Mouse (Mus musculus) MEL (cell line): ENCODE data around the gene Gm10964. TPM values are rescaled to one million over a fixed set of nuclear protein-coding genes. Genes with fewer than 3 reads are reported as not detected.
A peak's percentile ranks its signal among the peaks of the same experiment; 100 is the strongest.

Source experiments
- DNase-seq: peaks from one replicate; pipeline ENCODE4 v3.0.0; 2011; ENCODE audit warnings: low read depth, low spot score
- H3K27ac ChIP-seq: 2 replicates; pipeline ENCODE4 v1.5.1; 2012; ENCODE audit warnings: low read depth, mild to moderate bottlenecking, control low read depth, low read length, moderate library complexity; ENCODE audit not compliant: control insufficient read depth
- H3K27me3 ChIP-seq, 2 experiments: fragments of 150-350 bp in 1 of 2; sonication (generic) in 1 of 2; 2 replicates each; pipeline ENCODE4 v1.6.1; 2012; ENCODE audit warnings: low read length in 2 of 2, mild to moderate bottlenecking in 2 of 2, improper control_type of control experiment in 1 of 2, moderate library complexity in 1 of 2; ENCODE audit not compliant: insufficient read depth in 2 of 2, control insufficient read depth in 1 of 2
- H3K36me3 ChIP-seq, 2 experiments: 2 replicates each; pipeline ENCODE4 v1.6.1; 2012 to 2014; ENCODE audit warnings: low read length in 2 of 2, improper control_type of control experiment in 1 of 2, inconsistent platforms in 1 of 2, mild to moderate bottlenecking in 1 of 2; ENCODE audit not compliant: insufficient read depth in 2 of 2, control insufficient read depth in 1 of 2
- H3K4me1 ChIP-seq, 2 experiments: fragments of 150-350 bp in 1 of 2; sonication (generic) in 1 of 2; 2 replicates each; pipeline ENCODE4 v1.6.1; 2012; ENCODE audit warnings: low read length in 2 of 2, improper control_type of control experiment in 1 of 2, mild to moderate bottlenecking in 1 of 2; ENCODE audit not compliant: insufficient read depth in 2 of 2, control insufficient read depth in 1 of 2
- H3K4me3 ChIP-seq, 2 experiments: fragments of 150-350 bp in 1 of 2; sonication (generic) in 1 of 2; 2 replicates each; pipeline ENCODE4 v1.5.1; 2012; ENCODE audit warnings: low read depth in 2 of 2, low read length in 2 of 2, mild to moderate bottlenecking in 2 of 2, moderate library complexity in 2 of 2, control low read depth in 1 of 2, improper control_type of control experiment in 1 of 2; ENCODE audit not compliant: control insufficient read depth in 1 of 2, insufficient read depth in 1 of 2
- H3K79me2 ChIP-seq: 2 replicates; pipeline ENCODE4 v1.6.1; 2012; ENCODE audit warnings: mild to moderate bottlenecking, low read length, moderate library complexity; ENCODE audit not compliant: control insufficient read depth, poor library complexity, insufficient read depth
- H3K9ac ChIP-seq: 2 replicates; pipeline ENCODE4 v1.6.1; 2012; ENCODE audit warnings: low read depth, mild to moderate bottlenecking, control low read depth, low read length, moderate library complexity; ENCODE audit not compliant: control insufficient read depth, poor library complexity, severe bottlenecking
- H3K9me3 ChIP-seq: fragments of 150-350 bp; sonication (generic); replicated peaks from 2 replicates; pipeline ENCODE4 v1.6.1; 2012; ENCODE audit warnings: mild to moderate bottlenecking, low read length, improper control_type of control experiment, moderate library complexity; ENCODE audit not compliant: insufficient read depth
- BHLHE40 ChIP-seq: IDR thresholded peaks from 2 replicates; pipeline ENCODE4 v1.6.1; 2012; ENCODE audit warnings: low read depth, mild to moderate bottlenecking, inconsistent platforms, low read length, improper control_type of control experiment, borderline replicate concordance
- CTCF ChIP-seq, 3 experiments: IDR thresholded peaks in 2 of 3; conservative IDR thresholded peaks in 1 of 3; 2 replicates each; pipeline ENCODE4 v1.5.1; 2011 to 2012; ENCODE audit warnings: low read length in 3 of 3, low read depth in 2 of 3, mild to moderate bottlenecking in 2 of 3, improper control_type of control experiment in 1 of 3, inconsistent platforms in 1 of 3, mixed read lengths in 1 of 3, moderate library complexity in 1 of 3; ENCODE audit not compliant: control insufficient read depth in 1 of 3, insufficient read depth in 1 of 3, poor library complexity in 1 of 3, severe bottlenecking in 1 of 3
- E2F4 ChIP-seq: IDR thresholded peaks from 2 replicates; pipeline ENCODE4 v1.6.1; 2011; ENCODE audit warnings: low read depth, low read length, improper control_type of control experiment, borderline replicate concordance
- ELF1 ChIP-seq: IDR thresholded peaks from 2 replicates; pipeline ENCODE4 v1.6.1; 2014; ENCODE audit warnings: low read depth, mild to moderate bottlenecking, inconsistent platforms, low read length, improper control_type of control experiment, moderate library complexity
- EP300 ChIP-seq, 2 experiments: IDR thresholded peaks; 2 replicates each; pipeline ENCODE4 v1.6.1; 2011; ENCODE audit warnings: improper control_type of control experiment in 2 of 2, low read length in 2 of 2, low read depth in 1 of 2, mild to moderate bottlenecking in 1 of 2
- ETS1 ChIP-seq: IDR thresholded peaks from 2 replicates; pipeline ENCODE4 v1.6.1; 2012; ENCODE audit warnings: low read depth, mild to moderate bottlenecking, inconsistent platforms, low read length, improper control_type of control experiment, moderate library complexity
- GABPA ChIP-seq: IDR thresholded peaks from 2 replicates; pipeline ENCODE4 v1.6.1; 2012; ENCODE audit warnings: low read depth, mild to moderate bottlenecking, inconsistent platforms, low read length, improper control_type of control experiment, moderate library complexity
- GATA1 ChIP-seq: IDR thresholded peaks from 2 replicates; pipeline ENCODE4 v1.6.1; 2011; ENCODE audit warnings: low read depth, low read length, improper control_type of control experiment
- MAX ChIP-seq: IDR thresholded peaks from 2 replicates; pipeline ENCODE4 v1.6.1; 2011; ENCODE audit warnings: low read length, improper control_type of control experiment
- MAZ ChIP-seq: IDR thresholded peaks from 2 replicates; pipeline ENCODE4 v1.6.1; 2012; ENCODE audit warnings: low read depth, mild to moderate bottlenecking, inconsistent platforms, low read length, improper control_type of control experiment
- MEF2A ChIP-seq: IDR thresholded peaks from 2 replicates; pipeline ENCODE4 v1.6.1; 2014; ENCODE audit warnings: low read depth, mild to moderate bottlenecking, inconsistent platforms, low read length, improper control_type of control experiment; ENCODE audit not compliant: poor library complexity, insufficient replicate concordance, severe bottlenecking; ENCODE audit errors: extremely low read depth
- MXI1 ChIP-seq: IDR thresholded peaks from 2 replicates; pipeline ENCODE4 v1.6.1; 2011; ENCODE audit warnings: mild to moderate bottlenecking, low read depth, low read length, improper control_type of control experiment
- MYB ChIP-seq: IDR thresholded peaks from 2 replicates; pipeline ENCODE4 v1.6.1; 2011; ENCODE audit warnings: mild to moderate bottlenecking, low read depth, low read length, improper control_type of control experiment
- MYC ChIP-seq: IDR thresholded peaks from 2 replicates; pipeline ENCODE4 v1.6.1; 2011; ENCODE audit warnings: low read depth, mild to moderate bottlenecking, low read length, improper control_type of control experiment, moderate library complexity
- NELFE ChIP-seq: IDR thresholded peaks from 2 replicates; pipeline ENCODE4 v1.6.1; 2011; ENCODE audit warnings: low read depth, low read length, improper control_type of control experiment
- POLR2A ChIP-seq, 2 experiments: IDR thresholded peaks; 2 replicates each; pipeline ENCODE4 v1.6.1; 2011 to 2012; ENCODE audit warnings: low read length in 2 of 2, mild to moderate bottlenecking in 2 of 2, control low read depth in 1 of 2, improper control_type of control experiment in 1 of 2, low read depth in 1 of 2, moderate library complexity in 1 of 2; ENCODE audit not compliant: control insufficient read depth in 1 of 2, insufficient read depth in 1 of 2, poor library complexity in 1 of 2
- POLR2AphosphoS2 ChIP-seq: IDR thresholded peaks from 2 replicates; pipeline ENCODE4 v1.6.1; 2011; ENCODE audit warnings: low read length, improper control_type of control experiment
- RAD21 ChIP-seq: IDR thresholded peaks from 2 replicates; pipeline ENCODE4 v1.6.1; 2011; ENCODE audit warnings: mild to moderate bottlenecking, low read depth, low read length, improper control_type of control experiment
- SIN3A ChIP-seq: IDR thresholded peaks from 2 replicates; pipeline ENCODE4 v1.6.1; 2012; ENCODE audit warnings: low read length, improper control_type of control experiment, inconsistent platforms
- TAL1 ChIP-seq: IDR thresholded peaks from 2 replicates; pipeline ENCODE4 v1.6.1; 2012; ENCODE audit warnings: mild to moderate bottlenecking, inconsistent platforms, low read length, moderate library complexity, mixed read lengths
- TCF12 ChIP-seq: IDR thresholded peaks from 2 replicates; pipeline ENCODE4 v1.6.1; 2014; ENCODE audit warnings: low read depth, mild to moderate bottlenecking, inconsistent platforms, low read length, improper control_type of control experiment, moderate library complexity
- UBTF ChIP-seq: IDR thresholded peaks from 2 replicates; pipeline ENCODE4 v1.6.1; 2012; ENCODE audit warnings: low read depth, mild to moderate bottlenecking, inconsistent platforms, low read length, improper control_type of control experiment, moderate library complexity, borderline replicate concordance; ENCODE audit not compliant: insufficient read depth
- USF1 ChIP-seq: IDR thresholded peaks from 2 replicates; pipeline ENCODE4 v1.6.1; 2014; ENCODE audit warnings: low read depth, mild to moderate bottlenecking, inconsistent platforms, low read length, improper control_type of control experiment, moderate library complexity
- polyA plus RNA-seq, 2 experiments: library from polyadenylated mRNA; stranded (reverse) in 1 of 2; unstranded in 1 of 2; fragments of >175 nt in 1 of 2; fragments of >200 nt in 1 of 2; gene quantifications; 2 replicates each; pipeline versions ENCODE4 v1.2.1 to v1.2.4; 2012; ENCODE audit warnings: low replicate concordance in 2 of 2, low read depth in 1 of 2; ENCODE audit not compliant: insufficient read length in 2 of 2, insufficient read depth in 1 of 2, missing spikeins in 1 of 2
- total RNA-seq: library from RNA; depleted of rRNA; stranded (reverse); fragments of 300-350 nt; gene quantifications from 2 replicates; pipeline ENCODE4 v1.2.3, GENCODE M21; 2012

Gm10964 gene
- total and polyA plus RNA-seq, 3 experiments = not detected

DNA sequence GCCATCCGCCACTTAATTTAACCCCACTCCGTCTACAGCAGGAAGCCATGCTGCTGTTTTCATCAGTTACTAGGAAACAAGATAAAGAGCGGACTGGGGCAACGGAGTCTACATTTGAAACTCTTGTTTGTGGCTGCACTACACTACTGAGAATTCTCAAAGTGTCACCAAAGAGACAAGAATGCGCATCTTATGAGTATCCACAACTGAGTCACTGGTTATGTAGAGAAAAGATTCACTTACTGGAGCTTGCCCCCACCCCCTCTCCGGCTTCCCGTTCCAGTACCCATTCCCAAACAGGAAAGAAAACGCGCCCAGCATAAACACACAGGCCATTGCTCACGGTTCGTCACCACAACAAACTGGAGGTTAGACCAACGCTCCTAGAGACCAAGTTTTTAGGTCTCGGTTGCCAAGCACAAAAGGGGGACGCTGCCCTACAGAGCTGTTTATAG lies 50.8 kb downstream of the Gm10964 start:
- Histone ChIP-seq H3K36me3 (peaks cover 0 to 35% of the 10 kb centered on the region in 2 experiments; a peak in 2 of 4 replicates), H3K27ac (peak overlapping the region; percentile 67), H3K79me2 (peaks cover 48% of the 10 kb centered on the region), H3K27me3 (no peaks in the 10 kb centered on the region), H3K4me3 (peak overlapping the region; percentile 75 to 91), H3K4me1 (peaks cover 13 to 18% of the 10 kb centered on the region in 2 experiments), H3K9me3 (no peaks in the 10 kb centered on the region), H3K9ac (peak overlapping the region; percentile 92)
- peak; percentile 76 for DNase-seq
- TF ChIP-seq EP300 (IDR thresholded peaks at IDR 0.05; ENCODE audit: low read depth in 1 of 2, low read length in 2 of 2) = no peak
- TF ChIP-seq RAD21 = no peak
- TF ChIP-seq BHLHE40 = no peak
- TF ChIP-seq MYB = no peak
- no peak for TF ChIP-seq USF1
- TF ChIP-seq POLR2A (IDR thresholded peaks at IDR 0.05; ENCODE audit: control insufficient read depth in 1 of 2, insufficient read depth in 1 of 2, low read depth in 1 of 2, low read length in 2 of 2, poor library complexity in 1 of 2) = no peak
- no peak for TF ChIP-seq MEF2A
- 0 out of 2 replicates have a peak, but pooled peaks have one; percentile 13 for TF ChIP-seq UBTF
- no peak for TF ChIP-seq NELFE
- peak; percentile 88 for TF ChIP-seq SIN3A
- TF ChIP-seq E2F4 = no peak
- peak; percentile 47; the same call in 1 of the 2 replicates for TF ChIP-seq MAX
- 0 out of 2 replicates have a peak, but pooled peaks have one; percentile 8 for TF ChIP-seq ETS1
- TF ChIP-seq TCF12 = no peak
- no peak for TF ChIP-seq POLR2AphosphoS2
- no peak for TF ChIP-seq MAZ
- no peak for TF ChIP-seq TAL1
- TF ChIP-seq CTCF (IDR thresholded peaks at IDR 0.05 in 2 of 3, conservative IDR thresholded peaks at IDR 0.05 in 1 of 3; ENCODE audit: control insufficient read depth in 1 of 3, insufficient read depth in 1 of 3, low read depth in 2 of 3, low read length in 3 of 3, poor library complexity in 1 of 3, severe bottlenecking in 1 of 3) = no peak
- peak; percentile 39; the same call in 1 of the 2 replicates for TF ChIP-seq ELF1
- peak; percentile 82 for TF ChIP-seq MXI1
- no peak for TF ChIP-seq MYC
- peak; percentile 65 for TF ChIP-seq GATA1
- 0 out of 2 replicates have a peak, but pooled peaks have one; percentile 27 for TF ChIP-seq GABPA
